Mouse (Mus musculus) embryonic facial prominence, embryonic 14.5 days (tissue): ENCODE data around the gene Olfr178. TPM values are rescaled to one million over a fixed set of nuclear protein-coding genes. Genes with fewer than 3 reads are reported as not detected.

Source experiments
- ATAC-seq: fragments of 200-750 bp; cut with Nextera tagmentation; 2 replicates; pipeline ENCODE4 v1.8.0; 2017; ENCODE audit warnings: low read depth, moderate number of reproducible peaks, moderate TSS enrichment
- DNase-seq: peaks from one replicate; pipeline ENCODE4 v3.0.0-alpha.2; 2015; ENCODE audit warnings: low spot score
- H3K27ac ChIP-seq: fragments of 300-500 bp; sonication (generic); replicated peaks from 2 replicates; pipeline ENCODE4 v1.5.1; 2014; ENCODE audit warnings: low read depth, mild to moderate bottlenecking, low read length, moderate library complexity
- H3K27me3 ChIP-seq: fragments of 300-500 bp; sonication (generic); replicated peaks from 2 replicates; pipeline ENCODE4 v1.6.1; 2014; ENCODE audit warnings: low read length; ENCODE audit not compliant: control insufficient read depth, insufficient read depth
- H3K36me3 ChIP-seq: fragments of 300-500 bp; sonication (generic); 2 replicates; pipeline ENCODE4 v1.6.1; 2014; ENCODE audit warnings: low read length, mixed read lengths; ENCODE audit not compliant: control insufficient read depth, insufficient read depth
- H3K4me1 ChIP-seq: fragments of 300-500 bp; sonication (generic); 2 replicates; pipeline ENCODE4 v1.6.1; 2014; ENCODE audit warnings: antibody characterized with exemption, low read length; ENCODE audit not compliant: control insufficient read depth, insufficient read depth
- H3K4me2 ChIP-seq: fragments of 300-500 bp; sonication (generic); 2 replicates; pipeline ENCODE4 v1.6.1; 2014; ENCODE audit warnings: low read depth, mild to moderate bottlenecking, low read length, moderate library complexity, mixed read lengths
- H3K4me3 ChIP-seq: fragments of 300-500 bp; sonication (generic); 2 replicates; pipeline ENCODE4 v1.5.1; 2014; ENCODE audit warnings: low read depth, mild to moderate bottlenecking, low read length
- H3K9ac ChIP-seq: fragments of 300-500 bp; sonication (generic); 2 replicates; pipeline ENCODE4 v1.6.1; 2014; ENCODE audit warnings: low read depth, mild to moderate bottlenecking, low read length, moderate library complexity, mixed read lengths
- H3K9me3 ChIP-seq: fragments of 300-500 bp; sonication (generic); 2 replicates; pipeline ENCODE4 v1.6.1; 2016; ENCODE audit warnings: low read length; ENCODE audit not compliant: control insufficient read depth
- WGBS: fragments of 180-500 bp; shearing (Covaris S2); extraction: QIAGEN DNeasy Blood & Tissue Kit; methylation state at CpG from one replicate; pipeline ENCODE4 v1.1.7; 2014; 5-methylcytosine and 5-hydroxymethylcytosine counted together
- polyA plus RNA-seq: library from polyadenylated mRNA; unstranded; fragments of >200 nt; fragmentation: Nextera tagmentation; extraction: Ambion mirVana; gene quantifications from 2 replicates; pipeline ENCODE4 v1.2.1, GENCODE M21; 2014

Gene Olfr178
- polyA plus RNA-seq = not detected in 2 replicates

- Histone ChIP-seq H3K4me2 (no peak within 1 kb of the TSS), H3K36me3 (no peaks in the 10 kb centered on the region), H3K27me3 (no peaks in the 10 kb centered on the region), H3K9ac (no peak within 1 kb of the TSS), H3K4me3 (no peak within 1 kb of the TSS), H3K27ac (no peak within 1 kb of the TSS), H3K4me1 (no peaks in the 10 kb centered on the region), H3K9me3 (no peaks in the 10 kb centered on the region)
- ATAC-seq (no peak), DNase-seq (no peak)
- WGBS = 89% methylated on average over 3 of the region's 3 CpGs
Measured at GRCm38 (mm10) chr16:58891963-58892362, at the start of gene Olfr178. Gene Olfr178, minus strand, starts transcription at chr16:58892063.

GRCm38 (mm10) chr16:58929292-58929691, 37.4 kb upstream of the Olfr178 start, which contains the start of gene Olfr180:
Gene Olfr180, minus strand, starts transcription at chr16:58929392.
- Histone ChIP-seq H3K27me3 (no peaks in the 10 kb centered on the region), H3K9me3 (no peaks in the 10 kb centered on the region), H3K4me3 (no peak within 1 kb of the TSS), H3K36me3 (no peaks in the 10 kb centered on the region), H3K9ac (no peak within 1 kb of the TSS), H3K27ac (no peak within 1 kb of the TSS), H3K4me1 (no peaks in the 10 kb centered on the region), H3K4me2 (no peak within 1 kb of the TSS)
- WGBS = 79% methylated on average over 4 of the region's 4 CpGs
- no peak for ATAC-seq
- no peak for DNase-seq

DNA sequence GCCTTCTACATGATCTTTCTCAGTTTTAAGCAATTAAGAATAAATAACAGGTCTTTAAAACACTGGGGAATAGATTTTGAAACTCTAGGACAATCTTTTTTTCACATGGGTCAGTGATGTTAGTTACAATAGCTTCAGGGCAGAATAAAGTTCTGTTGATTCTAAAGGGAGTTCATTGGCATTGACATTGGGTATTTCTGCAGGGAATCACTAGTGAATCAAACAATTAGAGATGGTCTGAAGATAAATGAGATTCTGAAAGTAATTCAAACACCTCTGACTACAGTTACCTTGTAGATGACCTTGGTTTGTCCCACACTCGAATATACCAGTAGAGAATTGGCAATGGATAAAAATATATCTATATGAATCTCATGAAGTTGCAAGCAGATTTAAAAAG, 36.8 kb upstream of the Olfr178 start, which contains the start of gene Olfr181:
Gene Olfr181, minus strand, starts transcription at position 101 of the 400 bp plus-strand sequence.
- no peak for DNase-seq
- WGBS = 57% methylated on average over 1 of the region's 1 CpGs
- no peaks in the 10 kb centered on the region for H3K4me1 ChIP-seq
- no peaks in the 10 kb centered on the region for H3K36me3 ChIP-seq
- no peaks in the 10 kb centered on the region for H3K27me3 ChIP-seq
- no peak within 1 kb of the TSS for H3K4me3 ChIP-seq
- no peak within 1 kb of the TSS for H3K27ac ChIP-seq
- H3K9me3 ChIP-seq = no peaks in the 10 kb centered on the region
- no peak within 1 kb of the TSS for H3K9ac ChIP-seq
- H3K4me2 ChIP-seq = no peak within 1 kb of the TSS
- no peak for ATAC-seq

DNA sequence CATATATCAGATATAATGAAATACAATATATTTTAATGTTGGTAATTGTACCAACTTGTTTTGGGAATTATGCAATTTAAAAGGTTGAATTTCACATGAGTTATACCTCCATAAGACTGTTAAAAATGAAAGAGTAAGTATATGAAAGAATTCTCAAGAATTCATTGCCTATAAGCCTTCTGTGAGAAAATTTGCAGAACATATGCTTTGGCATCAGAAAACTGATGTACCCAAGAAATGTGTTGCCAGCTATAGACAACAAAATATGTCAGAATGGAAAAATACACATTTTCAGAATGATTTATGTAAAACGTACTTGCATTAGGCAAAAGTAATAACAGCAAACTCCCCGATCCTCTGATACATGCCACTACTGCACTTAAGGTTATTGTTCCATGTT, 7.4 kb downstream of the Olfr178 start:
- Histone ChIP-seq H3K9me3 (no peaks in the 10 kb centered on the region), H3K4me1 (no peaks in the 10 kb centered on the region), H3K27me3 (no peaks in the 10 kb centered on the region), H3K27ac (no peak overlapping the region), H3K4me2 (no peak overlapping the region), H3K4me3 (no peak overlapping the region), H3K36me3 (no peaks in the 10 kb centered on the region), H3K9ac (no peak overlapping the region)
- ATAC-seq = no peak
- no peak for DNase-seq
- WGBS = 94% methylated on average over 2 of the region's 2 CpGs

DNA sequence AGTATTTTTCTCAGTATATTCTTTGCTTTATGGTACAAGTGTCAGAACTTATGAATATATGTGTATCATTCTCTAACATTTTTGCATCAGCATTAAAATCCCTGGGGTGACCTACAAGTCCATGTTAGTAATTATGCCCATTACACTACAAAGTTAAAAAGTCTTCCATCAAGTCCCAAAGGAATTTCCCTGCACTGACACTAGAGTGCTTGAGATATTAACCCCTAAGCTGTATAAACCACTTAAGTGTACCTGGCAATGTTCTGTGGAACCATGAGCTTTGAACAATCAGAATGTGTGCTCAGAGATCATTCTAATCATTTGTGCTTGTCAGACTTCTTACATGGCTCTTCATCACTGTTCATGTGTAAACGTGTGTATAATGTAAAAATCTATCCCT, 17.2 kb downstream of the Olfr178 start, which contains the start of gene Olfr177:
Gene Olfr177, minus strand, starts transcription at position 101 of the 400 bp plus-strand sequence.
- Histone ChIP-seq H3K4me2 (no peak within 1 kb of the TSS), H3K9ac (no peak within 1 kb of the TSS), H3K4me1 (no peaks in the 10 kb centered on the region), H3K27ac (no peak within 1 kb of the TSS), H3K4me3 (no peak within 1 kb of the TSS), H3K9me3 (no peaks in the 10 kb centered on the region), H3K27me3 (no peaks in the 10 kb centered on the region), H3K36me3 (no peaks in the 10 kb centered on the region)
- no peak for ATAC-seq
- 50% methylated on average over 1 of the region's 1 CpGs for WGBS
- no peak for DNase-seq

DNA sequence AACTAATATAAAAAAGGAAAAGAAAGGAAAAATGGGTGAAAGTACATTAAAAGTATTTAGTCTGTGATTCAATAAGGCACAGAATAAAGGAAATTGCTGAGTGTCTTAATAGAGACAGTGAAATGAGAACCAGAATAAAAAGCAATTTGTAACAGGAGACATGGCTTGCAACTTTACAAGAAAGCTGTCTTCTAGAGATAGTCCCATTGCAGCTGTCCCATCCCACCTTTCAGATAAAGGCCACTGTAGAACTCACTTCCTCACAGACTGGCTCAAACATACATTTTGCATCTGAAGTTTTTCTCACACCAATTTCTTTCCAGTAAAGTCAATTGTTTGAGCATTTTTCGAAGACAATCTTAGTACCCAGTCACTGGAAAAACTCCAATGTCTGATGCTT, 30.4 kb downstream of the Olfr178 start:
- Histone ChIP-seq H3K4me1 (no peaks in the 10 kb centered on the region), H3K9ac (no peak overlapping the region), H3K4me3 (no peak overlapping the region), H3K9me3 (no peaks in the 10 kb centered on the region), H3K27me3 (no peaks in the 10 kb centered on the region), H3K27ac (no peak overlapping the region), H3K4me2 (no peak overlapping the region), H3K36me3 (no peaks in the 10 kb centered on the region)
- WGBS = 85% methylated on average over 1 of the region's 1 CpGs
- DNase-seq (no peak), ATAC-seq (no peak)

- no peak for ATAC-seq
- H3K27me3 ChIP-seq = no peaks in the 10 kb centered on the region
Measured at GRCm38 (mm10) chr16:58860032-58860737, 31.7 kb downstream of the Olfr178 start.

More at GRCm38 (mm10) chr16:58860032-58860737, 31.7 kb downstream of the Olfr178 start:
- DNase-seq = no peak
- no peak overlapping the region for H3K9ac ChIP-seq
- no peak overlapping the region for H3K4me2 ChIP-seq
- no peaks in the 10 kb centered on the region for H3K4me1 ChIP-seq
- no peaks in the 10 kb centered on the region for H3K9me3 ChIP-seq
- no peak overlapping the region for H3K27ac ChIP-seq
- no peaks in the 10 kb centered on the region for H3K36me3 ChIP-seq
- no peak overlapping the region for H3K4me3 ChIP-seq
- 89% methylated on average over 2 of the region's 2 CpGs for WGBS
